Mouse (Mus musculus) midbrain, postnatal 0 days (tissue): ENCODE measurements at regions not wholly inside any gene's neighbourhood (a gene's known extent, or its start where the extent isn't known, plus 50 kb on each side); places are given as distances from the start of the nearest gene placed in this dataset.

Source experiments
- ATAC-seq: fragments of 200-750 bp; cut with Nextera tagmentation; 2 replicates; pipeline ENCODE4 v1.8.0; 2017; ENCODE audit warnings: moderate number of reproducible peaks, mild to moderate bottlenecking, moderate TSS enrichment, moderate library complexity; ENCODE audit not compliant: low FRiP score
- DNase-seq: peaks from one replicate; pipeline ENCODE4 v3.0.0-alpha.2; 2015; ENCODE audit warnings: low spot score
- H3K27ac ChIP-seq: fragments of 300-500 bp; sonication (generic); 2 replicates; pipeline ENCODE4 v1.5.1; 2014; ENCODE audit warnings: low read depth, mild to moderate bottlenecking, low read length, mixed read lengths
- H3K27me3 ChIP-seq: fragments of 300-500 bp; sonication (generic); 2 replicates; pipeline ENCODE4 v1.6.1; 2014; ENCODE audit warnings: low read length, control low read depth, mixed read lengths; ENCODE audit not compliant: insufficient read depth
- H3K36me3 ChIP-seq: fragments of 300-500 bp; sonication (generic); 2 replicates; pipeline ENCODE4 v1.6.1; 2014; ENCODE audit warnings: low read length, control low read depth, mixed read lengths; ENCODE audit not compliant: insufficient read depth
- H3K4me1 ChIP-seq: fragments of 300-500 bp; sonication (generic); 2 replicates; pipeline ENCODE4 v1.6.1; 2014; ENCODE audit warnings: mild to moderate bottlenecking, control low read depth, antibody characterized with exemption, low read length, mixed read lengths; ENCODE audit not compliant: insufficient read depth
- H3K4me2 ChIP-seq: fragments of 300-500 bp; sonication (generic); 2 replicates; pipeline ENCODE4 v1.6.1; 2014; ENCODE audit warnings: low read depth, mild to moderate bottlenecking, low read length, mixed read lengths; ENCODE audit not compliant: poor library complexity, severe bottlenecking
- H3K4me3 ChIP-seq: fragments of 300-500 bp; sonication (generic); 2 replicates; pipeline ENCODE4 v1.5.1; 2014; ENCODE audit warnings: low read depth, mild to moderate bottlenecking, low read length, moderate library complexity
- H3K9ac ChIP-seq: fragments of 300-500 bp; sonication (generic); replicated peaks from 2 replicates; pipeline ENCODE4 v1.6.1; 2014; ENCODE audit warnings: mild to moderate bottlenecking, low read length, moderate library complexity, mixed read lengths; ENCODE audit not compliant: poor library complexity, severe bottlenecking
- H3K9me3 ChIP-seq: fragments of 300-500 bp; sonication (generic); 2 replicates; pipeline ENCODE4 v1.6.1; 2016; ENCODE audit warnings: low read length, control low read depth
- CTCF ChIP-seq: IDR thresholded peaks from 2 replicates; pipeline ENCODE4 v1.5.1; 2016; ENCODE audit warnings: antibody characterized with exemption, mild to moderate bottlenecking
- WGBS: fragments of 180-500 bp; shearing (Covaris S2); extraction: QIAGEN DNeasy Blood & Tissue Kit; methylation state at CpG from one replicate; pipeline ENCODE4 v1.1.7; 2014; 5-methylcytosine and 5-hydroxymethylcytosine counted together

- 88% methylated on average over 9 of the region's 9 CpGs for WGBS
- no peak overlapping the region for H3K27ac ChIP-seq
- H3K4me2 ChIP-seq, result no peak overlapping the region
- ATAC-seq (no peak), DNase-seq (no peak)
- no peaks in the 10 kb centered on the region for H3K36me3 ChIP-seq
- peaks cover 4% of the 10 kb centered on the region for H3K4me1 ChIP-seq
- no peaks in the 10 kb centered on the region for H3K9me3 ChIP-seq
- no peak overlapping the region for H3K4me3 ChIP-seq
- no peaks in the 10 kb centered on the region; the same call in 1 of the 2 replicates for H3K27me3 ChIP-seq
- no peak for TF ChIP-seq CTCF
- no peak overlapping the region for H3K9ac ChIP-seq
Observed at GRCm38 (mm10) chr11:52566026-52566425, 169.8 kb downstream of the 9530068E07Rik start.

GRCm38 (mm10) chr11:52567945-52568687 is 171.9 kb downstream of the 9530068E07Rik start:
- Histone ChIP-seq H3K36me3 (no peaks in the 10 kb centered on the region), H3K9me3 (no peaks in the 10 kb centered on the region), H3K4me3 (no peak overlapping the region), H3K4me2 (no peak overlapping the region), H3K9ac (no peak overlapping the region), H3K27ac (no peak overlapping the region; the same call in 1 of the 2 replicates), H3K4me1 (peaks cover 4% of the 10 kb centered on the region), H3K27me3 (no peaks in the 10 kb centered on the region)
- no peak for TF ChIP-seq CTCF
- DNase-seq (peak; percentile 51), ATAC-seq (no peak; the same call in 1 of the 2 replicates)
- 42% methylated on average over 13 of the region's 13 CpGs for WGBS

GRCm38 (mm10) chr11:52568794-52569193 is 172.6 kb downstream of the 9530068E07Rik start:
- Histone ChIP-seq H3K9me3 (no peaks in the 10 kb centered on the region), H3K27ac (no peak overlapping the region), H3K4me2 (no peak overlapping the region), H3K4me3 (no peak overlapping the region), H3K4me1 (peaks cover 4% of the 10 kb centered on the region), H3K27me3 (no peaks in the 10 kb centered on the region), H3K36me3 (no peaks in the 10 kb centered on the region), H3K9ac (no peak overlapping the region)
- ATAC-seq (no peak), DNase-seq (no peak)
- TF ChIP-seq CTCF, result no peak
- 58% methylated on average over 1 of the region's 1 CpGs for WGBS

- no peak overlapping the region for H3K9ac ChIP-seq
Observed at GRCm38 (mm10) chr11:52569759-52570158, 173.5 kb downstream of the 9530068E07Rik start.

GRCm38 (mm10) chr11:52578471-52578870 is 182.2 kb downstream of the 9530068E07Rik start:
- Histone ChIP-seq H3K36me3 (no peaks in the 10 kb centered on the region), H3K9ac (no peak overlapping the region), H3K4me3 (no peak overlapping the region), H3K4me2 (no peak overlapping the region), H3K9me3 (no peaks in the 10 kb centered on the region), H3K27ac (no peak overlapping the region), H3K4me1 (no peaks in the 10 kb centered on the region), H3K27me3 (no peaks in the 10 kb centered on the region)
- peak; percentile 40; the same call in 1 of the 2 replicates for TF ChIP-seq CTCF
- ATAC-seq (no peak), DNase-seq (peak; percentile 38)
- WGBS, result 41% methylated on average over 9 of the region's 9 CpGs

More at GRCm38 (mm10) chr11:52569759-52570158, 173.5 kb downstream of the 9530068E07Rik start:
- H3K27ac ChIP-seq, result no peak overlapping the region
- H3K4me3 ChIP-seq, result no peak overlapping the region
- TF ChIP-seq CTCF, result no peak
- H3K36me3 ChIP-seq, result no peaks in the 10 kb centered on the region
- H3K9me3 ChIP-seq, result no peaks in the 10 kb centered on the region
- no peaks in the 10 kb centered on the region for H3K27me3 ChIP-seq
- H3K4me1 ChIP-seq, result peaks cover 4% of the 10 kb centered on the region
- ATAC-seq (no peak), DNase-seq (no peak)
- WGBS, result 77% methylated on average over 10 of the region's 10 CpGs
- H3K4me2 ChIP-seq, result no peak overlapping the region

- ATAC-seq, result no peak
- no peak for DNase-seq
- Histone ChIP-seq H3K4me2 (no peak overlapping the region), H3K27ac (no peak overlapping the region), H3K27me3 (no peaks in the 10 kb centered on the region), H3K4me1 (no peaks in the 10 kb centered on the region), H3K9me3 (no peaks in the 10 kb centered on the region), H3K36me3 (no peaks in the 10 kb centered on the region), H3K4me3 (no peak overlapping the region), H3K9ac (no peak overlapping the region)
- 79% methylated on average over 13 of the region's 13 CpGs for WGBS
- TF ChIP-seq CTCF, result no peak
Observed at GRCm38 (mm10) chr11:52579764-52580377, 183.6 kb downstream of the 9530068E07Rik start.
